Mouse (Mus musculus) intestine, postnatal 0 days (tissue): ENCODE results near the gene Mgea5. TPM values are rescaled to one million over a fixed set of nuclear protein-coding genes. Genes with fewer than 3 reads are reported as not detected.

ENCODE experiments used
- ATAC-seq: fragments of 200-750 bp; cut with Nextera tagmentation; 2 replicates; pipeline ENCODE4 v1.8.0; 2017; ENCODE audit warnings: mild to moderate bottlenecking, moderate TSS enrichment, moderate library complexity
- H3K27ac ChIP-seq: fragments of 300-500 bp; sonication (generic); 2 replicates; pipeline ENCODE4 v1.5.1; 2014; ENCODE audit warnings: mild to moderate bottlenecking, low read depth, low read length, moderate library complexity
- H3K27me3 ChIP-seq: fragments of 300-500 bp; sonication (generic); replicated peaks from 2 replicates; pipeline ENCODE4 v1.6.1; 2014; ENCODE audit warnings: low read length, mixed read lengths; ENCODE audit not compliant: control insufficient read depth, insufficient read depth
- H3K36me3 ChIP-seq: fragments of 300-500 bp; sonication (generic); 2 replicates; pipeline ENCODE4 v1.6.1; 2014; ENCODE audit warnings: mild to moderate bottlenecking, moderate library complexity; ENCODE audit not compliant: control insufficient read depth, insufficient read depth
- H3K4me1 ChIP-seq: fragments of 300-500 bp; sonication (generic); replicated peaks from 2 replicates; pipeline ENCODE4 v1.6.1; 2014; ENCODE audit warnings: antibody characterized with exemption, low read length, mixed read lengths; ENCODE audit not compliant: control insufficient read depth, insufficient read depth
- H3K4me2 ChIP-seq: fragments of 300-500 bp; sonication (generic); replicated peaks from 2 replicates; pipeline ENCODE4 v1.6.1; 2014; ENCODE audit warnings: low read depth, mild to moderate bottlenecking, moderate library complexity
- H3K4me3 ChIP-seq: fragments of 300-500 bp; sonication (generic); 2 replicates; pipeline ENCODE4 v1.5.1; 2014; ENCODE audit warnings: low read depth, low read length
- H3K9ac ChIP-seq: fragments of 300-500 bp; sonication (generic); 2 replicates; pipeline ENCODE4 v1.6.1; 2014; ENCODE audit warnings: mild to moderate bottlenecking, low read depth, low read length
- H3K9me3 ChIP-seq: fragments of 300-500 bp; sonication (generic); 2 replicates; pipeline ENCODE4 v1.6.1; 2016; ENCODE audit warnings: mixed run types; ENCODE audit not compliant: control insufficient read depth
- CTCF ChIP-seq: sonication (generic); IDR thresholded peaks from 2 replicates; pipeline ENCODE4 v1.5.1; 2016; ENCODE audit warnings: low read depth, mild to moderate bottlenecking, control low read depth, antibody characterized with exemption, moderate library complexity
- WGBS: fragments of 180-500 bp; shearing (Covaris S2); extraction: QIAGEN DNeasy Blood & Tissue Kit; methylation state at CpG from one replicate; pipeline ENCODE4 v1.1.7; 2014; 5-methylcytosine and 5-hydroxymethylcytosine counted together
- polyA plus RNA-seq: library from polyadenylated mRNA; unstranded; fragments of >200 nt; fragmentation: Nextera tagmentation; extraction: Ambion mirVana; gene quantifications from 2 replicates; pipeline ENCODE4 v1.2.1, GENCODE M21; 2015

Gene Mgea5
- polyA plus RNA-seq, 1 experiment from 2014 or later, result 18.2 TPM

GRCm38 (mm10) chr19:45792404-45792803 is 8.8 kb upstream of the Mgea5 start:
- Histone ChIP-seq H3K9me3 (no peaks in the 10 kb centered on the region), H3K4me2 (no peak overlapping the region), H3K4me3 (no peak overlapping the region), H3K9ac (no peak overlapping the region), H3K27me3 (no peaks in the 10 kb centered on the region), H3K36me3 (no peaks in the 10 kb centered on the region), H3K27ac (no peak overlapping the region), H3K4me1 (0 out of 2 replicates have a peak, but pooled peaks cover 5% of the 10 kb centered on the region)
- no peak for TF ChIP-seq CTCF
- WGBS, result 94% methylated on average over 6 of the region's 6 CpGs
- ATAC-seq, result no peak

- TF ChIP-seq CTCF, result no peak
- no peaks in the 10 kb centered on the region for H3K9me3 ChIP-seq
- no peaks in the 10 kb centered on the region for H3K27me3 ChIP-seq
- peak overlapping the region; percentile 8; the same call in 1 of the 2 replicates for H3K27ac ChIP-seq
- no peaks in the 10 kb centered on the region for H3K36me3 ChIP-seq
- ATAC-seq, result peak; percentile 70
- H3K4me3 ChIP-seq, result no peak overlapping the region
- H3K9ac ChIP-seq, result no peak overlapping the region
- 69% methylated on average over 12 of the region's 13 CpGs for WGBS
- H3K4me2 ChIP-seq, result no peak overlapping the region
- H3K4me1 ChIP-seq, result no peaks in the 10 kb centered on the region
Measured at GRCm38 (mm10) chr19:45789888-45790874, 6.5 kb upstream of the Mgea5 start.

DNA sequence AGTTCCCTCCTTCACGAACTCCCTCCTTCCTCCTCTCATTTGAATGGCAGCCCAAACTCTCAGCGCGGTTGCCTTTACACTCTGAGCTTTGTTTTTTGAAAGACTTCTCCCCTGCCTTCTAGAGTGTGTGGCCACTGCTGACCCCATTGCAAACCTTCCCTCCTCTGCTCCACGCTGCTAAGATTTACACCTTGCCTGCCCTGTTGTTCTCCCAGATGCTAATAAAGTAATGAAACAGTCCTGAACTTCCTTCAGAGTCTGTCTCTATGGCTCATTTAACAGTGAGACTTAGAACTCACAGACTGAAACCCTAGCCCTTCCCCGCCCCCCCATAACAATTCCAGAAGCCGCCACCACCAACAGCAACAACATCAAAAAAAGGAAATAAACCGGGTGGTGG is 5.7 kb upstream of the Mgea5 start:
- Histone ChIP-seq H3K9me3 (no peaks in the 10 kb centered on the region), H3K4me3 (no peak overlapping the region), H3K9ac (no peak overlapping the region), H3K4me1 (no peaks in the 10 kb centered on the region), H3K36me3 (no peaks in the 10 kb centered on the region), H3K27me3 (no peaks in the 10 kb centered on the region), H3K4me2 (no peak overlapping the region), H3K27ac (no peak overlapping the region)
- no peak for TF ChIP-seq CTCF
- ATAC-seq, result no peak
- 84% methylated on average over 7 of the region's 7 CpGs for WGBS

DNA sequence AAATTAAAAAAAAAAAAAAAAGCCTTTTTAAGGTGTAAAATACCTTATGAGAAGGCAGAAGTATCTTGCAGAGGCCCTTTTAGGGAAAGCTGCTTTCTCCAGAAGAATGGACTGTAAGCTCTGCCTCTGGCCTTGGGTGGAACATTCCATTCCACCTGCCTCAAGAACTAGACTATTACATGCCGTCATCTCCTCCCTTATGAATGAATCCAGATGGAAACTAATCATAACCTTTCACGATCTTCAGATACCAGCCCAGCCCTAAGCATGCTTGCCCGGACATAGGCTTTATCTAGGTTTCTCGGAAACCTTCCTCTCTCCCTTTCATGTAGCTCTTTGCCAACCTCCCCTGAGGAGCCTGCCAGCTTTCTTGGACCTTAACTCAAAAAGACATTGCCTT is 4.7 kb upstream of the Mgea5 start:
- Histone ChIP-seq H3K9me3 (no peaks in the 10 kb centered on the region), H3K4me1 (no peaks in the 10 kb centered on the region), H3K36me3 (no peaks in the 10 kb centered on the region), H3K9ac (no peak overlapping the region), H3K4me2 (no peak overlapping the region), H3K27ac (no peak overlapping the region), H3K27me3 (no peaks in the 10 kb centered on the region), H3K4me3 (no peak overlapping the region)
- no peak for TF ChIP-seq CTCF
- no peak for ATAC-seq
- 75% methylated on average over 4 of the region's 4 CpGs for WGBS

- Histone ChIP-seq H3K27me3 (no peaks in the 10 kb centered on the region), H3K4me3 (no peak overlapping the region), H3K9me3 (no peaks in the 10 kb centered on the region), H3K4me1 (no peaks in the 10 kb centered on the region), H3K27ac (no peak overlapping the region), H3K4me2 (no peak overlapping the region), H3K36me3 (no peaks in the 10 kb centered on the region), H3K9ac (no peak overlapping the region)
- no peak for ATAC-seq
- 61% methylated on average over 3 of the region's 3 CpGs for WGBS
- TF ChIP-seq CTCF, result no peak
Measured at GRCm38 (mm10) chr19:45787450-45787849, 3.8 kb upstream of the Mgea5 start.

DNA sequence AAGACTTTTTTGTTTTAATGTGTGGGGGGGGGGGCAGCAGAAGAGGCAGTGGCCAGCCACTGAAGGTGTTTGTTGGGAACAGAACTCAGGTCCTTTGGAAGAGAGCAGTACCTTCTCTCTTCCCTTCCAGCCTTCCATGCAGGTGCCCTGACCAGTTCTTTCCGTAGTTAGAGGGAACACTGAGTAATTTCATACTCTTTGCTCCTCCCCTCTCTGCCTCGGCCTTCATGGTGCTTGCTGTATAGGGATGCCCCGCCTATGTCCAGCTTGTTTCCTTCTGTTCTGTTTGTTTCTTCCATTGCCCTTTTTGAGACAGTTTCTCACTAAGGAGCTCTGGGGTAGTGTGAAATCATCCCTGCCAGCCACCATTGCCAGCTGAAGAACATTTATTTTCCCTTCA is 1.8 kb upstream of the Mgea5 start:
- 0 out of 2 replicates have a peak, but pooled peaks cover 7% of the 10 kb centered on the region for H3K4me1 ChIP-seq
- H3K27ac ChIP-seq, result no peak overlapping the region
- WGBS, result 40% methylated on average over 3 of the region's 3 CpGs
- H3K4me2 ChIP-seq, result no peak overlapping the region
- no peak overlapping the region for H3K4me3 ChIP-seq
- H3K9ac ChIP-seq, result no peak overlapping the region
- no peaks in the 10 kb centered on the region for H3K27me3 ChIP-seq
- no peaks in the 10 kb centered on the region for H3K36me3 ChIP-seq
- ATAC-seq, result no peak
- no peak for TF ChIP-seq CTCF
- H3K9me3 ChIP-seq, result no peaks in the 10 kb centered on the region
